Mouse (Mus musculus) ES-E14 (cell line): ENCODE data around the gene Sae1.

Source experiments
- CHD2 ChIP-seq: IDR thresholded peaks from 2 replicates; pipeline ENCODE4 v1.6.1; 2014; ENCODE audit warnings: mild to moderate bottlenecking, low read depth, low read length, inconsistent platforms
- HCFC1 ChIP-seq: IDR thresholded peaks from 2 replicates; pipeline ENCODE4 v1.6.1; 2012; ENCODE audit warnings: low read length, inconsistent platforms, borderline replicate concordance; ENCODE audit not compliant: insufficient read depth
- MAFK ChIP-seq: IDR thresholded peaks from 2 replicates; pipeline ENCODE4 v1.6.1; 2014; ENCODE audit warnings: mild to moderate bottlenecking, low read depth, low read length, inconsistent platforms; ENCODE audit not compliant: insufficient read depth
- ZNF384 ChIP-seq: IDR thresholded peaks from 2 replicates; pipeline ENCODE4 v1.6.1; 2012; ENCODE audit warnings: low read depth, low read length, inconsistent platforms

DNA sequence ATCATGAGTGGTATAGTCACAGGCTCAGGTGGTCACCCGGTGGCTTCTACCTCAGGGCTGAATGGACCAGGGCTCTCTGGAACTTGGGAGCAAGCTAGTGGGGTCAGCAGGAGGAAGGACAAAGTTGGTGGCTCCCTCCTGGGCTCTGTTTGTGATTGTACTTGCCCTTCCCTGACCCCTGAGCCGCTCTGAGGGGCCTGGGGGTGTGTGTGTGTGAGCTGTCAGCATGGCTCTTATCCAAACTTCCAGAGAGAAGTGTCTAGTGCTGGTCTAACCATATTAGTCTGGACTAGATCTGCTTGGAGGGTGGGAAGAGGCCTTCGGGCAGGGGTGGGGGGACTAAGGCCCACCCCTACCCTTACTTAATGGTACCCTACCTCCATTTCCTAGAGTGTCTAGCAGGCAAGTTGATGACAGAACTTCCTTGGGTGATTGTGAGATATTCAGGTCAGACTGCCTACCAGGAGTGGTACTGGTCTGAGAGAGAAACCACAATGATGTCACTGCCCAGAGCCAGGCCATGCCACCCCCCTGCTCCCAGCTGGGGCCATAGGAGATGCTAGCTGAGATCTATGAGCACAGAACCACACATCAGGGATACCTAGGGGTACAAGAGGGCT is 45.9 kb upstream of the Sae1 start:
- TF ChIP-seq CHD2 (no peak), ZNF384 (no peak), HCFC1 (no peak), MAFK (no peak)
